In the genomic region with DNA sequence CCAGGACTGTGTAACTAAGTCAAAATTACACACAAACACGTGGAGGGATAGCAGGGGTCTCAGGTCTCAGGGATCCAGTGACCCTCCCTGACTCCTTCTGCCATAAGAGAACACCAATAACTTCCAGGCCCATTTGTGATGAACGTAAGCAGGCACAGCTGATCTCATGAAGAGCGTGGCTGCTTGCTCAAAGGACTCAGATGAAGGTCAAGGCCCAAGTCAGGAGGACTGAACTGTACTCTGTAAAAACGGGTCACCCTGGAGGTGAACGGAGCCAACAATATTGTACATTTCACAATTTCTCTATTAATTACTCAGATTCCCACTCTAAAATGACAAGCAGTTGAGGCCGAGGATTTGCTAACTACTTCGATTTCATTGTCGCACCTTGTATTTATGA, we compare ENCODE assay signal across 21 mouse cellular contexts. TPM values are rescaled to one million over a fixed set of nuclear protein-coding genes. Genes with fewer than 3 reads are reported as not detected.
"Had no signal": no experiment of that assay in that cellular context is flagged by ENCODE, and none has a peak within 500 bp of the region (broad histone marks: within the 10 kb centered on the region; RNA-seq: fewer than 3 reads in every experiment).

No protein-coding gene starts in this region.

- DNase-seq: gastrocnemius, postnatal 14 days; gastrocnemius, postnatal 36 days; heart, adult 11 months; heart, adult 2 months; heart, postnatal 14 days; heart, postnatal 36 days; kidney, adult 11 months; kidney, adult 2 months; kidney, adult 9 months; kidney, postnatal 14 days; kidney, postnatal 4 days; liver; liver, embryonic 13.5 days; liver, postnatal 0 days had no signal

RNA-seq across cellular contexts. Expression of gene Asb17, which starts 30.0 kb away (rescaled TPM):
- total RNA-seq: gastrocnemius, postnatal 14 days; gastrocnemius, postnatal 36 days; heart, adult 2 months; heart, postnatal 14 days; heart, postnatal 36 days; hematopoietic stem cell, adult 5-6 weeks; hindbrain, postnatal 0 days; layer of hippocampus, adult 2 months; layer of hippocampus, postnatal 10 days; left cerebral cortex, adult 2 months; left cerebral cortex, postnatal 14 days; left cerebral cortex, postnatal 36 days had no signal
